Mouse (Mus musculus): Measurements from ENCODE around the gene Tmem183a. TPM values are rescaled to one million over a fixed set of nuclear protein-coding genes. Genes with fewer than 3 reads are reported as not detected.

The Tmem183a gene
- total RNA-seq, 2 experiments from 2014 or later = 67.2 to 72.9 TPM

GRCm38 (mm10) chr1:134332770-134333271, 29.0 kb downstream of the Tmem183a start, which contains the start of gene Ppfia4:
Ppfia4 (minus strand) TSS chr1:134332928.
- intact Hi-C loops (cut with DNase I) = loop anchor here (1.0 to 10.0 kb wide), 6 partner anchors 91 to 428 kb away; partner anchors contain the start of gene Optc
- DNase-seq (ENCODE audit: low spot score in 2 of 2) = peak; percentile 72 to 90

DNA sequence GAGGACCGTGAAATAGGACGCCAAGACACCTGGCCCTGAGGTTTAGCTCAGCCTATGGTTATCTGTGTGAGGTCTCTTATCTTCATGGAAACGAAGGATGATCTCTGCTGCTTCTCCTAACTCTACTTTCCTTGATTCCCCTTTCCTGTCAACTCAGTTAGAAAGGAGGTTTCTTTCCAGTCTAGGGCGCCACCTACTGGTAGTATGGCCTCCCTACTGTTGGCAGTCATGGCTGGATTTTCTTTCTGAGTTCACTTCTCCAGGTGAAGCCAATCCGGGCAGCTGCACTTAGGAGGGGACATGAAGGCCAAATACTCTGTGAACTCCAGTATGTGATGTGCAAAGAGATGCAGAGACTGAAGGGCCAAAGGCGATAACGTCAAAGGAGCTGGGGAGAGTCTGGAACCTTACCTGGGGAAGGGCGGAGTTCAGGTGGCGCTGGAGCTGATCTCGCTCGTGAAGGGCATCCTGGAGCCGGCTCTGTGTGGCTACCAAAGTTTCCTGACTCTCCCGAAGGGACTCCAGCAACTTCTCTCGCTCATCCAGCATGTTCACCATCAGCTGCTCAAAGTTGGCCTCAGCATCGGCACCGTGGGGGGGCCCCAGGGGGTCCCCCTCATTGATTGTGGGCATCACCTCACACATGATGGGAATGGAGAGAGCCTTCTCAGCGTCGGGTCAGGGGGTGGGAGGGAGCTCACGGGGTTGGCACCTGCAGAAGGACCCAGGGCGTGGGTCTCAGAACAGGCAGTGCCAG, 29.7 kb downstream of the Tmem183a start:
- intact Hi-C loops (cut with DNase I) = loop anchor here (1.0 to 10.0 kb wide), 6 partner anchors 90 to 427 kb away; partner anchors contain the start of gene Optc
- DNase-seq (ENCODE audit: low spot score in 2 of 2) = peak; percentile 78 to 86

- DNase-seq (ENCODE audit: low spot score in 2 of 2) = no peak
- intact Hi-C loops (cut with DNase I) = loop anchor here (5.0 kb wide), 1 partner anchor 65 kb away; no protein-coding TSS in a partner anchor
Measured at GRCm38 (mm10) chr1:134326841-134327346, 34.9 kb downstream of the Tmem183a start.

DNA sequence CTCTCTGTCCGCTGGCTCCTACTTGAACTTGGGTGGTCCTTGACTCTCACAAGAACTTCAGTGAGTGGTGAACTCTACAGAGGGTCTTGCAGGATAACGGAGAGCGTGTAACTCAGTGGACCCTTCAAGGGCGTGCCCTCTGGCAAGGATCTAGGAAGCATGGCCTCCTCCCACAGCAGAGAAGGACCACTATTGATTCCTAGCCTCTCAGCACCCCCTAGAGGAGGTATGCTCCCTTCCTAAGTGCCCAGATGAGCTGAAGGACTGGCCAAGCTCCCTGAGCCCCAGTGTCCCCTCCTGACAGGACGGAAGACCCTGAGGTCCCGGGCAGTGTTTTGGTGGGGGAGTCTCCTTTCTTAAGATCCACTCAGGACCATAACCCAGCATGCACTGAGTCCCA, 39.2 kb downstream of the Tmem183a start:
- no peak for DNase-seq (ENCODE audit: low spot score in 2 of 2)

GRCm38 (mm10) chr1:134320691-134321301, 41.0 kb downstream of the Tmem183a start:
- DNase-seq (ENCODE audit: low spot score in 2 of 2) = no peak
- intact Hi-C loops (cut with DNase I) = no loop called here

More for the DNA sequence above, 39.2 kb downstream of the Tmem183a start:
- intact Hi-C loops (cut with DNase I) = loop anchor here (2.0 kb wide), 1 partner anchor 172 kb away; no protein-coding TSS in a partner anchor

DNA sequence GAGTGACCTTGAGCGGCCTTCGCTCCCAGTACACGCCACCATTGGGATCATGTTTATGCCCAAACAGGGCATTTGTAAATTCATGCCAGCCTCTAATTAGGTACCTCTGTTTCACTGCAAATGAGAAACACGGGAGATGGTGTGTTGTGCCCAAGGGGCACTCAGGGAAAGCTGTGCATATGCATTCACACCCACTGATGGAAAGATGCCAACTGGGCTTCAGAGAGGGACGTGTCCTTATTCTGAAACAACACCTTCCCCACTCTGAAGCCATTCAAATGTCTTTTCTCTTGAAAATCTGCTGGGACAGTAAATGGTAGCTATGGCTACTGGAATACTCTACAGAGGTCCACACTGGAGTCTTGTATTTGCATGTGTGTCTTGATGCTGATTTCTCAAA, 43.5 kb downstream of the Tmem183a start:
- intact Hi-C loops (cut with DNase I) = no loop called here
- no peak for DNase-seq (ENCODE audit: low spot score in 2 of 2)

GRCm38 (mm10) chr1:134316361-134316760, 45.4 kb downstream of the Tmem183a start:
- intact Hi-C loops (cut with DNase I) = no loop called here
- DNase-seq (ENCODE audit: low spot score in 2 of 2) = no peak

DNA sequence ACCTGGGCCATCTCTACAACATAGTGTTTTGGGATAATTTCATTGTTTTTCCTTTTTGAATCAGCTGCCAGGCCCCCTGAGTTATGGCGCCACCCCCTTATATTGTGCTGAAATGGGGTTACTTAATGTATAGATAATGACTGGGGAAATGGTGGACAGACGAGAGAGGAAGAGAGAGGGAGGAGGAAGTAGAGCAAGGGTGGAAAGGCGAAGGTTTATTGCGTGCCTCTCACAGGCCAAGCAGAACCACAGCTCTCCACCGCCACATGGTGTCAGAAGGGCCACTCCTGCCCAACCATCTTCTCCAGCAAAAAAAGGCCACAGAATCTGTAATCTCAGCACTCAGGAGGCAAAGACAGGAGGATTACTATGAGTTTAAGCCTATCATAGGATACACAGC, 46.6 kb downstream of the Tmem183a start:
- intact Hi-C loops (cut with DNase I) = no loop called here
- no peak for DNase-seq (ENCODE audit: low spot score in 2 of 2)

GRCm38 (mm10) chr1:134311760-134312159, 50.0 kb downstream of the Tmem183a start:
- peak in 1 of 2 experiments; percentile 15 for DNase-seq (ENCODE audit: low spot score in 2 of 2)
- intact Hi-C loops (cut with DNase I) = no loop called here

- intact Hi-C loops (cut with DNase I) = no loop called here
- DNase-seq (ENCODE audit: low spot score in 2 of 2) = no peak
Measured at GRCm38 (mm10) chr1:134310729-134311128, 51.0 kb downstream of the Tmem183a start.

DNA sequence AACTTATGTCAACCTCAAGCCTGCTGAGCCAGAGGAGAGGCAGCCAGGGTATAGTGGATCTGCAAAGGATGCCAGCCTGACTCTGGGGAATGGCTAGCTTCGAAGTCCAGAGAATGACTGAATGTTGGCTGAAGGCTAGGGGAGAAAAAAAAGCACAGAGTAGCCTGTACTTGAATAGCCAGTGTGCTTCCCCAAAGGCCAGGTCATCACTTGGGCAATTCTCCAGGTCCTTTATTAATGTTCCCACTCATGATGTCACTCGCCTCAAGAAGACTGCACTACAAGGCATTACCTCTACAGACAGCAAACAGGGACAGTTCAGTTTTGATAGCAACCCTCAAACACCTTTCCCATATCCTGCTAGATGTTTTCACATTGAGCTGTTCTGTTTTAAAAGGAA, 51.5 kb downstream of the Tmem183a start:
- intact Hi-C loops (cut with DNase I) = no loop called here
- no peak for DNase-seq (ENCODE audit: low spot score in 2 of 2)

- intact Hi-C loops (cut with DNase I) = no loop called here
Measured at GRCm38 (mm10) chr1:134307409-134307808, 54.4 kb downstream of the Tmem183a start.

GRCm38 (mm10) chr1:134304940-134305339, 56.8 kb downstream of the Tmem183a start:
- intact Hi-C loops (cut with DNase I) = no loop called here
- DNase-seq (ENCODE audit: low spot score in 2 of 2) = peak in 1 of 2 experiments; percentile 71

More at GRCm38 (mm10) chr1:134307409-134307808, 54.4 kb downstream of the Tmem183a start:
- DNase-seq (ENCODE audit: low spot score in 2 of 2) = no peak

DNA sequence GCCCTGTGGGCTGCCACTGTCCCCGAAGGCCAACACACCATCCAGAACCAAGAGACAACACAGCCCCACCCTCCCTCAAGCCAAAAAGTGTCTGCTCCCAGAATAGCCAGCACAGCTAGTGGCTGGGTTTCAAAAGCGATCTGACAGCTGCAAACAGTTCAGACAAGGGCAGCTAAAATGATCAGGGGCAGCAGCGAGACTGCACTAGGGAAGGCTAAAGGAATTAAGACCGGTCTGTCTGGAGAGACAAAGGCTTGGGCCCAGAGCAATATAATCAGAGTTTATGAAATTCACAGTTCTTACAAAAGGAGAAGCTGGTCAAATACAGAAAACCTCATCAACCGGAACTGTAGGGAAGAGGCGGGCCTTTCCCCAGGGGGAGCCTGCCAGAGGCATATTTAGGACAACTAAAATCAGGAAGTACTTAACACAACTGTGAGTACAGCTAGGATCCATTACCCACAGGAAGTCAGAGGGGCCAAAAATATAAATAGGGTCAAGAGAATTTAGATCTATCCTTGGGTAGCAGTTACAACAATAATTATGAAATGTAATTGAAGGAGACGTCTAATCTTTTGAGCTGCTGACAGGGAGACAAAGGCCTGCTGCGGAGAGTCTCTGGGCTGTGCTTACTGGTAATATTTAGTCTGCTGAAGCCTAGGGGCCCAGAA, 59.1 kb downstream of the Tmem183a start:
- intact Hi-C loops (cut with DNase I) = no loop called here
- peak in 1 of 2 experiments; percentile 36 for DNase-seq (ENCODE audit: low spot score in 2 of 2)

DNA sequence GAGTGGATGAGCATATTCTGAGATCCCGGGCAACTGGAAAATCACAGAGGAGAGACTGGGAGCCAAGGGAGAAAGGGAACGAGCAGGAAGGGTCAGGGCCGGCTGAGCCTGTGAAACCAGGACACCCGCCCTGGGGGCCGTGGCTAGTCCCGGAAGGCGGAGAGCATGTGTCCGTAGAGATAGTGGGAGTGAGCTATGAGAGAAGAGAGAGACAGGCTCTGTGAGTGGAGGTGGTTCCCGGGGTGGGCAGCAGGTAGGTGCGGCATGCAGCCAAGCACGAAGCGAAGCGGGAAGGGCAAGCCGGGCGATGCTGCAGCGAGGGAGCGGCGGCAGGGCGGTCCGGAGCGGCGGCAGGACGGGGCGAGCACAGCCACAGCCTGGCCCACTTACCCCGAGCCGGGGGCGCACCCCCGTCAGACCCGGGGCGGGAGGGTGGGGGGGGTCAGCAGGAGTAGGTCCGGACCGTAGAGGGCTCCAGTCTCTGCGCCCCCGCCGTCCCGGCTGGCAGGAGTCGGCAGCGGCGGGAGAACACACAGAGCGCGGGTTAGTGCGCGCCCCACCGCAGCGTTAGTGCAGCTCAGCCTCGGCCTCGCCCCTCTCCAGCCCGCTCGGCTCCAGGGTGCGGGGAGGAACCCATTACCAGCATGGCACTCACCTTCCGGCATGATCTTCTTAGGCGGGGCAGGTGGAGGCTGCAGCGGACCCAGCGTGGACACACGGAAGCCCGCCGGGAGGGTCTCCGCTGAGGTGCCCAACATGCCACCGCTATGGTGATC, 63.0 kb downstream of the Tmem183a start:
- DNase-seq (ENCODE audit: low spot score in 2 of 2) = no peak
- intact Hi-C loops (cut with DNase I) = no loop called here

GRCm38 (mm10) chr1:134297265-134297664, 64.5 kb downstream of the Tmem183a start:
- DNase-seq (ENCODE audit: low spot score in 2 of 2) = no peak
- intact Hi-C loops (cut with DNase I) = no loop called here
